Mouse (Mus musculus) liver, embryonic 14.5 days (tissue): Measurements from ENCODE around the gene Kcnj8.

Source experiments
- CTCF ChIP-seq: IDR thresholded peaks from 2 replicates; pipeline ENCODE4 v1.5.1; 2016; ENCODE audit warnings: antibody characterized with exemption, low read depth, control low read depth
- EP300 ChIP-seq: IDR thresholded peaks from 2 replicates; pipeline ENCODE4 v1.6.1; 2016; ENCODE audit warnings: antibody characterized with exemption, low read depth

- TF ChIP-seq EP300, result no peak
- no peak for TF ChIP-seq CTCF
Observed at GRCm38 (mm10) chr6:142551482-142551881, 19.9 kb downstream of the Kcnj8 start.
